Mouse (Mus musculus): Measurements from ENCODE around the gene Olfr1359. TPM values are rescaled to one million over a fixed set of nuclear protein-coding genes. Genes with fewer than 3 reads are reported as not detected.
A peak's percentile ranks its signal among the peaks of the same experiment; 100 is the strongest.
"Not testable (repeated sequence)": the region's sequence is repeated elsewhere in the genome, so short reads cannot be mapped to it uniquely, and the experiment has no call there.

Gene Olfr1359
- polyA plus RNA-seq, 1 experiment from 2014 or later = not detected

DNA sequence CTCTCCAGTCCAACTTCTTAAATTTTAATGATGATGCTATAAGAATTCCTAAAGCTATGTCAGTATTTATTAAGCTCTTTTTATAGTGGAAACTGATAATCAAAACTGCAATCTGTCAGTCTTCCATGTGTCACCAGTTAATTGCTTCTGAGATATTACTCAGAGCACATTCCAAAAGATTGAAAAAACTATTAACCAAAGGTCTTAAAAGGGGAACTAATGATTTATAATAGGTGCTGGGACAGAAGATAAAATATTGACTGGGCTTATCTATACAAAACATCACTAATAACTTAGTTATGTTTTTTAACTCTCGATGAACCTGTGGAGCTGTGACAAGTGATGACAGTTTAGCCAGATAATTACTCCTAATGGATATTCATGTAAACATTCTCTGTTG, 47.1 kb downstream of the Olfr1359 start:
- H3K27me3 ChIP-seq (ENCODE audit: control insufficient read depth, insufficient read depth, low read length) = no peaks in the 10 kb centered on the region
- no peaks in the 10 kb centered on the region for H3K9me3 ChIP-seq (replicated peaks; ENCODE audit: control insufficient read depth, low read length)
- H3K27ac ChIP-seq (ENCODE audit: low read depth, low read length) = no peak overlapping the region
- no peak for ATAC-seq (replicated peaks; ENCODE audit: insufficient number of reproducible peaks, low FRiP score, low TSS enrichment)
- no peak overlapping the region for H3K4me3 ChIP-seq (ENCODE audit: low read depth, low read length)
- no peak overlapping the region for H3K9ac ChIP-seq (ENCODE audit: low read depth, low read length)
- no peaks in the 10 kb centered on the region for H3K36me3 ChIP-seq (ENCODE audit: control insufficient read depth, insufficient read depth, low read length)
- WGBS (ENCODE audit: insufficient replicate concordance) = 77% methylated on average over 1 of the region's 1 CpGs
- H3K4me1 ChIP-seq (ENCODE audit: control insufficient read depth, insufficient read depth, low read length) = peaks cover 3% of the 10 kb centered on the region; the same call in 1 of the 2 replicates
- no peak overlapping the region for H3K4me2 ChIP-seq

DNA sequence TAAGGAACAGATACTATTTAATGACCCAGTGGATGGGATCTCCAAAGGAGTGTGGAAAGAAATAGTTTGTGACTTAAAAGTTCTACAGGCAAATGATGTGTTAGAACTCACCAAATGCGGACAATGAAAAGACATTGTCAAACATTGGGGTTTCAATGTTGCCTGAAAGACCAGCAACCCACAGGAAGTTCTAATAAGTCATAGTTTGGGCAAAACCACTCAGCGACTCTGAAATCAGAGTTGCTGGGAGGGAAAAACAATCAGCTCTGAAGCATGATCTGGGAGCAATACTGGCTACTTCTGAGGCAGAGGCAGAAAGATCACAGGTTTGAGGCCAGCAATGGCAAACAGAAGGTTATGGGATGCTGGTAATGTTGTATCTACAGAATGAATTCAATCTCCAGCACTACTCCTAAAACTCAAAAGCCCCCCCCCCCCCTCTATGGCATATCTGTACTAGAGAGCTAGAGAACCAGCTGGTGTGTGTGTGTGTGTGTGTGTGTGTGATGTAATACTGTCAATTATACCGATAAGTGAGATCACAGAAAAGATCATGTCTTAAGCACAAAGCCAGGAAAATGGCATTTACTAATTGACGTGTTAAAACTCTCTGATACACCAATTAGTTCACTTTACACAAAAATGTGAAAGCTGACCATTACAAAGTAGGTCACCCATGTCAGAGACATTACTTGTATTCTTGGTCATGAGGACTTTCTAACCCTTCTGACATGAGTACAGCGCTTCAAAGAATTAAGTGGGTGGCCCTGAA, 51.7 kb downstream of the Olfr1359 start:
- H3K4me1 ChIP-seq (ENCODE audit: control insufficient read depth, insufficient read depth, low read length) = peaks cover 13% of the 10 kb centered on the region
- ATAC-seq (replicated peaks; ENCODE audit: insufficient number of reproducible peaks, low FRiP score, low TSS enrichment) = no peak
- H3K27me3 ChIP-seq (ENCODE audit: control insufficient read depth, insufficient read depth, low read length) = no peaks in the 10 kb centered on the region
- no peaks in the 10 kb centered on the region for H3K36me3 ChIP-seq (ENCODE audit: control insufficient read depth, insufficient read depth, low read length)
- H3K9me3 ChIP-seq (replicated peaks; ENCODE audit: control insufficient read depth, low read length) = no peaks in the 10 kb centered on the region
- peak overlapping the region; percentile 79 for H3K27ac ChIP-seq (ENCODE audit: low read depth, low read length)
- H3K4me3 ChIP-seq (ENCODE audit: low read depth, low read length) = peak overlapping the region; percentile 57
- WGBS (ENCODE audit: insufficient replicate concordance) = 6% methylated on average over 5 of the region's 5 CpGs
- H3K4me2 ChIP-seq = peak overlapping the region; percentile 79
- peak overlapping the region; percentile 72 for H3K9ac ChIP-seq (ENCODE audit: low read depth, low read length)

DNA sequence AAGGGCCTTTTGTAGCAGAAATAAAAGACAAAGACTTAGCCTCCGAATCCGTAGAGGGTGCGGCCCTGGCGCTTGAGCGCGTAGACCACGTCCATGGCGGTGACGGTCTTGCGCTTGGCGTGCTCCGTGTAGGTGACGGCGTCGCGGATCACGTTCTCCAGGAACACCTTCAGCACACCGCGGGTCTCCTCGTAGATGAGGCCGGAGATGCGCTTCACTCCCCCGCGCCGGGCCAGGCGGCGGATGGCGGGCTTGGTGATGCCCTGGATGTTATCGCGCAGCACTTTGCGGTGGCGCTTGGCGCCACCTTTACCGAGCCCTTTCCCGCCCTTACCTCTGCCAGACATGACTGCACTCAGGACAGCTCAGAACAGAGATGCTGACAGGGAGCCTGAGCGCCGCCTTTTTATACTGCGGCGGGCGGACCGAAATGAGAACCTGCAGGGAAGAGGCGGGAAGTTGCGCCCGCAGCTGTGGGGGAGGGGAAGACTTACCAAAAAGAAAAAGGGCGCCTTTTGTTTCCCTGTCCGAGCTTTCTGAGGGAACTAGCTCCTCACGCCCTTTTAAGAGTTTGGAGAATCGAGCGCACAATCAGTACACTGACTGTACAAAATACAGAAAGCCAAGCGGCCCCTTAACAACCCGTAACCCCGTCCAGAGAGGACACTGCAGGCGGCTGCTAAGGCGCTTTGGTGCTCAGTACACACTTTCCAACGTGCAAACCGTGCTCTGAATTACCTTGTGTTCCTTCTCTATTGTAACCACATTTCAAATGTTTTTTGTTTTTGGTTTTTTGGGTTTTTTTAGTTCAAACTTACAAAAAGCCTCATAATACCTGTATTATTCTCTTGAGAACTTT, 52.5 kb downstream of the Olfr1359 start, which contains the start of gene Hist1h4k:
Hist1h4k (minus strand) TSS at position 347 of the 859 bp plus-strand sequence.
- under 1% methylated on average over 45 of the region's 56 CpGs for WGBS (ENCODE audit: insufficient replicate concordance)
- peak; percentile 85 for ATAC-seq (replicated peaks; ENCODE audit: insufficient number of reproducible peaks, low FRiP score, low TSS enrichment)
- not testable (repeated sequence) for H3K36me3 ChIP-seq (ENCODE audit: control insufficient read depth, insufficient read depth, low read length); H3K27me3 ChIP-seq (ENCODE audit: control insufficient read depth, insufficient read depth, low read length); H3K9me3 ChIP-seq (replicated peaks; ENCODE audit: control insufficient read depth, low read length)
- Histone ChIP-seq H3K4me1 (ENCODE audit: control insufficient read depth, insufficient read depth, low read length) (peaks cover 13% of the 10 kb centered on the region), H3K9ac (ENCODE audit: low read depth, low read length) (peak within 1 kb of the TSS; percentile 72), H3K4me3 (ENCODE audit: low read depth, low read length) (peak within 1 kb of the TSS; percentile 57), H3K27ac (ENCODE audit: low read depth, low read length) (peak within 1 kb of the TSS; percentile 91), H3K4me2 (peak within 1 kb of the TSS; percentile 79)

DNA sequence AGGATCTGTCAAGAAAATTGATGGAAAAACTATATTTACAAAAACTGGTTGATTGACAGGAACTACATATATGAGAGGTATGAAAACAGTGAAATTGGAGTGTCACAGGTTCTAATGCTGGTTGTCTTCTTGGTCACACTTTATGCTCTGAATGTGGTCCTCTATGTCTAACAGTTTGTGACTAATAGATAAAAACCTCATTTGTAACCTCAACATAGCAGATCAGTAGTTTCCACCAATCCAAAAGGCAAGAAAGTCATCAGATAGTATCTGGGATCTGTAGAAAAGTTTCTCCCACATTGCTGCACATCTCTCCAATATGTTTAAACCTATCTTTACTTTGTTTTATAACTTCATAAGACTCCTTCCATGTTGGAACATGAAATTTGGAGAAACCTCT, 53.5 kb downstream of the Olfr1359 start:
- H3K36me3 ChIP-seq (ENCODE audit: control insufficient read depth, insufficient read depth, low read length) = no peaks in the 10 kb centered on the region
- H3K4me1 ChIP-seq (ENCODE audit: control insufficient read depth, insufficient read depth, low read length) = peaks cover 13% of the 10 kb centered on the region
- no peak overlapping the region; the same call in 1 of the 2 replicates for H3K9ac ChIP-seq (ENCODE audit: low read depth, low read length)
- ATAC-seq (replicated peaks; ENCODE audit: insufficient number of reproducible peaks, low FRiP score, low TSS enrichment) = no peak
- no peak overlapping the region for H3K4me2 ChIP-seq
- H3K27me3 ChIP-seq (ENCODE audit: control insufficient read depth, insufficient read depth, low read length) = no peaks in the 10 kb centered on the region
- peak overlapping the region; percentile 85; the same call in 1 of the 2 replicates for H3K27ac ChIP-seq (ENCODE audit: low read depth, low read length)
- no peaks in the 10 kb centered on the region for H3K9me3 ChIP-seq (replicated peaks; ENCODE audit: control insufficient read depth, low read length)
- H3K4me3 ChIP-seq (ENCODE audit: low read depth, low read length) = no peak overlapping the region

DNA sequence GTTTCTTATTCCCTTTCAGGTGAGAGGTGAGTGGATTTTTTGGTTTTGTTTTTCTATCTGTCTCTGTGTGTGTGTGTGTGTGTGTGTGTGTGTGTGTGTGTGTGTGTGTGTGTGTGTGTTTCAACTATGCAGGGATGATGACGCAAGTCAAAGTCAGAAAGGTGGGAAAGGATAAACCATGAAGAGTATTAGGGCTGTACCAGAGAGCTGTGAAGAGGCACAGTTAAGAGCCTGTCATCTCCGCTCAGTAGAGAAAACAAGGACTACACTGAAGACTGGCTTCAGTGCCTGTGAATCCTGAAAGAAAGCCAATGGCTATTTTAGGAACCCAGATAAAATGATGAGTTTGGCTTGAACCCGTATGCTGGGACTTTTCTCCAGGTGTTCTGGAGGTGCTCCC, 53.9 kb downstream of the Olfr1359 start:
- Histone ChIP-seq H3K27ac (ENCODE audit: low read depth, low read length) (peak overlapping the region; percentile 85), H3K4me1 (ENCODE audit: control insufficient read depth, insufficient read depth, low read length) (peaks cover 13% of the 10 kb centered on the region), H3K4me3 (ENCODE audit: low read depth, low read length) (no peak overlapping the region), H3K9ac (ENCODE audit: low read depth, low read length) (peak overlapping the region; percentile 22; the same call in 1 of the 2 replicates), H3K36me3 (ENCODE audit: control insufficient read depth, insufficient read depth, low read length) (no peaks in the 10 kb centered on the region), H3K9me3 (replicated peaks; ENCODE audit: control insufficient read depth, low read length) (no peaks in the 10 kb centered on the region), H3K27me3 (ENCODE audit: control insufficient read depth, insufficient read depth, low read length) (no peaks in the 10 kb centered on the region), H3K4me2 (peak overlapping the region; percentile 62; the same call in 1 of the 2 replicates)
- ATAC-seq (replicated peaks; ENCODE audit: insufficient number of reproducible peaks, low FRiP score, low TSS enrichment) = no peak
- WGBS (ENCODE audit: insufficient replicate concordance) = 39% methylated on average over 3 of the region's 3 CpGs

DNA sequence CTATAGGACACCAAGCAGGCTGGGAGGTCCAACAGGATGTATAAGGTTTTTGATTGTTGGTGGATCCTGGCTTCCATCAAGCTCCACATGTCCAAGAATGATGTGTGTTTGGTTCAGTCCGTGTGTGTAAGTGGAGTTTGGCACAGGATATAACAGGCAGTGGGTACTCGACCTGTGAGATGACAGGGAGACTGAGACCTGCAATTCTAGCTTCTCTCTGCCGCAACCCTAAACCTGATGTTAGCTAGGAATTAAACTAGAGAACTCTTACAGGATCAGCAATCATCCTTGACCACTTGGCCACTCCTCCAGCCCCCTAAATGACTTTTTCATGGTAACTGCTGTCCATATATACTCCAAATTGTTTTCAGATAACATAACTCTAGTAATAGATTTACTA, 54.4 kb downstream of the Olfr1359 start:
- Histone ChIP-seq H3K9me3 (replicated peaks; ENCODE audit: control insufficient read depth, low read length) (no peaks in the 10 kb centered on the region), H3K27ac (ENCODE audit: low read depth, low read length) (peak overlapping the region; percentile 85), H3K36me3 (ENCODE audit: control insufficient read depth, insufficient read depth, low read length) (no peaks in the 10 kb centered on the region), H3K4me1 (ENCODE audit: control insufficient read depth, insufficient read depth, low read length) (peaks cover 13% of the 10 kb centered on the region), H3K4me3 (ENCODE audit: low read depth, low read length) (no peak overlapping the region), H3K9ac (ENCODE audit: low read depth, low read length) (no peak overlapping the region), H3K4me2 (peak overlapping the region; percentile 62), H3K27me3 (ENCODE audit: control insufficient read depth, insufficient read depth, low read length) (no peaks in the 10 kb centered on the region)
- ATAC-seq (replicated peaks; ENCODE audit: insufficient number of reproducible peaks, low FRiP score, low TSS enrichment) = no peak
- WGBS (ENCODE audit: insufficient replicate concordance) = 43% methylated on average over 3 of the region's 3 CpGs

DNA sequence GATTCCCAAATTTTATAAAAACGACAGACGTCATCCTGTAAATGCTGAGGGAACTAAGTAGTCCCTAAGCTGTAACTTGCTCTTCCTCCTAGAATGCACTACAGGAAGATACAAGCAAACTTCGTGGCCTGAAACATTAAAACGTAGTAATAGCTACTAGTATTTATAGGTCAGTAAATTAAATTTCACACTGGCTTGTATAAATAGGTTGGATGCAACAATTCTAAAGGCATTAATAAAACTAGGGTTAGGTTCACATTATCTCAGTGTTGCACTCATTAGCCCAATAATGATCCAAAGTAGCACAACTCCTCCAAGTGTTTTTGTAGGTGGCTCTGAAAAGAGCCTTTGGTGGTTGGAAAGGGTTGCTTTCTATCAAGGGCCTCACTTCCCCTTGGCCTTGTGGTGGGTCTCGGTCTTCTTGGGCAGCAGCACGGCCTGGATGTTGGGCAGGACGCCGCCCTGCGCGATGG, 55.2 kb downstream of the Olfr1359 start:
- Histone ChIP-seq H3K27me3 (ENCODE audit: control insufficient read depth, insufficient read depth, low read length) (no peaks in the 10 kb centered on the region), H3K4me1 (ENCODE audit: control insufficient read depth, insufficient read depth, low read length) (peaks cover 13% of the 10 kb centered on the region)
- 4% methylated on average over 10 of the region's 10 CpGs for WGBS (ENCODE audit: insufficient replicate concordance)

DNA sequence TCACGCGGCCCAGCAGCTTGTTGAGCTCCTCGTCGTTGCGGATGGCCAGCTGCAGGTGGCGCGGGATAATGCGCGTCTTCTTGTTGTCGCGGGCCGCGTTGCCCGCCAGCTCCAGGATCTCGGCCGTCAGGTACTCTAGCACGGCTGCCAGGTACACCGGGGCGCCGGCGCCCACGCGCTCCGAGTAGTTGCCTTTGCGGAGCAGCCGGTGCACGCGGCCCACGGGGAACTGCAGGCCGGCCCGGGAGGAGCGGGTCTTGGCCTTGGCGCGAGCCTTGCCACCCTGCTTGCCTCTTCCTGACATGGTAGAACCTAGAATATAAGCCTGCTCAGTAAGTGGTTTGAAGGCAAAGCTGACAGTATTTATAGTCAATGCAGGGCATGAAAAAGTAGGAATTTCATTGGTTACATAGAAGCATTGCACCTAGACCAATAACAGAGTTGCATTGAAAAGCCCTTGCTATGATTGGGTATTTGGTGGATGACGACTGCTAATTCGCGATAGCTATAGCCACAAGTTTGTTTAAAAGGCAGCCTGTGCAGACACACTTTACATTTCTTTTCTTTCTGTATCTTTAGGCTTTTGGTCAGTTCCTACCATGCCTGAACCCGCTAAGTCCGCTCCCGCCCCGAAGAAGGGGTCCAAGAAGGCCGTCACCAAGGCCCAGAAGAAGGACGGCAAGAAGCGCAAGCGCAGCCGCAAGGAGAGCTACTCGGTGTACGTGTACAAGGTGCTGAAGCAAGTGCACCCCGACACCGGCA, 55.8 kb downstream of the Olfr1359 start, which contains the start of the genes Hist1h2ak and Hist1h2bn:
Hist1h2ak (minus strand) TSS at position 304 of the 762 bp plus-strand sequence.
Hist1h2bn (plus strand) TSS at position 600 of the 762 bp plus-strand sequence.
- Histone ChIP-seq H3K9ac (ENCODE audit: low read depth, low read length) (peak within 1 kb of the TSS; percentile 76), H3K27ac (ENCODE audit: low read depth, low read length) (peak within 1 kb of the TSS; percentile 90), H3K4me2 (peak within 1 kb of the TSS; percentile 71), H3K4me1 (ENCODE audit: control insufficient read depth, insufficient read depth, low read length) (peaks cover 13% of the 10 kb centered on the region), H3K4me3 (ENCODE audit: low read depth, low read length) (peak within 1 kb of the TSS; percentile 49)
- not testable (repeated sequence) for H3K36me3 ChIP-seq (ENCODE audit: control insufficient read depth, insufficient read depth, low read length); H3K9me3 ChIP-seq (replicated peaks; ENCODE audit: control insufficient read depth, low read length); H3K27me3 ChIP-seq (ENCODE audit: control insufficient read depth, insufficient read depth, low read length)
- 0% methylated on average over 36 of the region's 50 CpGs for WGBS (ENCODE audit: insufficient replicate concordance)
- ATAC-seq (replicated peaks; ENCODE audit: insufficient number of reproducible peaks, low FRiP score, low TSS enrichment) = peak; percentile 88

More for the DNA sequence above, 55.2 kb downstream of the Olfr1359 start:
- Histone ChIP-seq H3K4me3 (ENCODE audit: low read depth, low read length) (peak overlapping the region; percentile 42), H3K9me3 (replicated peaks; ENCODE audit: control insufficient read depth, low read length) (no peaks in the 10 kb centered on the region), H3K36me3 (ENCODE audit: control insufficient read depth, insufficient read depth, low read length) (no peaks in the 10 kb centered on the region), H3K27ac (ENCODE audit: low read depth, low read length) (peak overlapping the region; percentile 85), H3K9ac (ENCODE audit: low read depth, low read length) (peak overlapping the region; percentile 65), H3K4me2 (peak overlapping the region; percentile 62)
- ATAC-seq (replicated peaks; ENCODE audit: insufficient number of reproducible peaks, low FRiP score, low TSS enrichment) = no peak; the same call in 1 of the 2 replicates

Data from heart, embryonic 11.5 days (tissue).